23 mouse cellular contexts compared by ENCODE assay signal in genomic region chr16:37927117-37927516, GRCm38 (mm10). TPM values are rescaled to one million over a fixed set of nuclear protein-coding genes. Genes with fewer than 3 reads are reported as not detected.
DNase-seq lines count a peak whose midpoint lies in the region; ATAC-seq and TF ChIP-seq lines count a peak whose summit lies in the region.
"Had no signal": no experiment of that assay in that cellular context is flagged by ENCODE, and none has a peak within 500 bp of the region (broad histone marks: within the 10 kb centered on the region; RNA-seq: fewer than 3 reads in every experiment).

No protein-coding gene starts in this region.

- no peak for DNase-seq in forebrain, embryonic 10.5 days (ENCODE audit: extremely low spot score, low spot score)
- DNase-seq in forebrain, postnatal 0 days, result no peak
- DNase-seq in forebrain, embryonic 11.5 days (ENCODE audit: low spot score), result no peak
- no peak for DNase-seq in hindbrain, embryonic 11.5 days (ENCODE audit: low spot score)
- DNase-seq in frontal cortex, postnatal 25 days (ENCODE audit: low spot score in 2 of 2), result no peak
- DNase-seq: adrenal gland, postnatal 36 days; cerebellum, adult 8-10 months; kidney, adult 8-10 months; kidney, postnatal 25 days; liver, postnatal 0 days; lung, postnatal 10 days; thymus, postnatal 25 days had no signal

- H3K4me1 ChIP-seq in forebrain, embryonic 10.5 days, result peaks cover 40% of the 10 kb centered on the region
- no peaks in the 10 kb centered on the region; the same call in 1 of the 2 replicates for H3K4me1 ChIP-seq in forebrain, postnatal 0 days (ENCODE audit: insufficient read depth)
- peaks cover 18% of the 10 kb centered on the region for H3K4me1 ChIP-seq in forebrain, embryonic 11.5 days (replicated peaks; ENCODE audit: control insufficient read depth, insufficient read depth, low read length)
- H3K4me1 ChIP-seq in hindbrain, embryonic 11.5 days (replicated peaks; ENCODE audit: control insufficient read depth, insufficient read depth, low read length), result peaks cover 3% of the 10 kb centered on the region; the same call in 1 of the 2 replicates
- H3K4me1 ChIP-seq in midbrain, embryonic 12.5 days, result peaks cover 30% of the 10 kb centered on the region
- H3K4me1 ChIP-seq: limb, embryonic 10.5 days had no signal

- 15% methylated on average over 4 of the region's 4 CpGs for WGBS in forebrain, embryonic 10.5 days
- 4% methylated on average over 4 of the region's 4 CpGs for WGBS in forebrain, postnatal 0 days
- WGBS in forebrain, embryonic 11.5 days, result 9% methylated on average over 4 of the region's 4 CpGs
- WGBS in hindbrain, embryonic 11.5 days, result 19% methylated on average over 4 of the region's 4 CpGs
- 8% methylated on average over 4 of the region's 4 CpGs for WGBS in midbrain, embryonic 12.5 days

- no peak overlapping the region for H3K9ac ChIP-seq in forebrain, postnatal 0 days
- H3K9ac ChIP-seq in forebrain, embryonic 11.5 days (ENCODE audit: low read length), result no peak overlapping the region
- no peak overlapping the region for H3K9ac ChIP-seq in hindbrain, embryonic 11.5 days (ENCODE audit: low read depth, low read length)
- H3K9ac ChIP-seq in midbrain, embryonic 12.5 days (replicated peaks), result no peak overlapping the region
- H3K9ac ChIP-seq: embryonic facial prominence, embryonic 12.5 days; liver, postnatal 0 days had no signal

- H3K27ac ChIP-seq in forebrain, embryonic 10.5 days, result peak overlapping the region; percentile 27; the same call in 1 of the 2 replicates
- no peak overlapping the region for H3K27ac ChIP-seq in forebrain, postnatal 0 days (ENCODE audit: low read depth, low read length)
- H3K27ac ChIP-seq in forebrain, embryonic 11.5 days (ENCODE audit: low read depth, low read length), result peak overlapping the region; percentile 25
- H3K27ac ChIP-seq in hindbrain, embryonic 11.5 days (ENCODE audit: low read depth, low read length), result peak overlapping the region; percentile 27; the same call in 1 of the 2 replicates
- H3K27ac ChIP-seq in midbrain, embryonic 12.5 days (replicated peaks), result peak overlapping the region; percentile 62
- H3K27ac ChIP-seq: embryonic facial prominence, embryonic 12.5 days; heart, embryonic 10.5 days; left cerebral cortex, adult 2 months; limb, embryonic 10.5 days had no signal

- no peaks in the 10 kb centered on the region; the same call in 1 of the 2 replicates for H3K36me3 ChIP-seq in forebrain, embryonic 10.5 days (replicated peaks)
- H3K36me3 ChIP-seq in forebrain, postnatal 0 days (ENCODE audit: insufficient read depth), result no peaks in the 10 kb centered on the region
- no peaks in the 10 kb centered on the region for H3K36me3 ChIP-seq in forebrain, embryonic 11.5 days (ENCODE audit: control insufficient read depth, insufficient read depth, low read length)
- H3K36me3 ChIP-seq in hindbrain, embryonic 11.5 days (ENCODE audit: control insufficient read depth, insufficient read depth, low read length), result no peaks in the 10 kb centered on the region
- H3K36me3 ChIP-seq in midbrain, embryonic 12.5 days, result no peaks in the 10 kb centered on the region
- H3K36me3 ChIP-seq: embryonic facial prominence, embryonic 12.5 days; heart, embryonic 10.5 days; limb, embryonic 10.5 days had no signal

- H3K9me3 ChIP-seq in forebrain, embryonic 10.5 days, result peaks cover 6% of the 10 kb centered on the region; the same call in 1 of the 2 replicates
- no peaks in the 10 kb centered on the region for H3K9me3 ChIP-seq in forebrain, postnatal 0 days (ENCODE audit: low read length)
- no peaks in the 10 kb centered on the region for H3K9me3 ChIP-seq in forebrain, embryonic 11.5 days (ENCODE audit: control insufficient read depth, low read length)
- H3K9me3 ChIP-seq in hindbrain, embryonic 11.5 days (ENCODE audit: control insufficient read depth, low read length), result no peaks in the 10 kb centered on the region
- no peaks in the 10 kb centered on the region for H3K9me3 ChIP-seq in midbrain, embryonic 12.5 days
- H3K9me3 ChIP-seq: embryonic facial prominence, embryonic 12.5 days; heart, embryonic 10.5 days; limb, embryonic 10.5 days had no signal

- ATAC-seq in forebrain, postnatal 0 days, result no peak; the same call in 1 of the 2 replicates
- ATAC-seq in forebrain, embryonic 11.5 days (replicated peaks; ENCODE audit: low FRiP score), result peak; percentile 55; the same call in 1 of the 2 replicates
- no peak for ATAC-seq in hindbrain, embryonic 11.5 days (ENCODE audit: low FRiP score)
- no peak for ATAC-seq in midbrain, embryonic 12.5 days (ENCODE audit: low FRiP score, low read depth)
- no peak for ATAC-seq in megakaryocyte-erythroid progenitor cell, adult 5-6 weeks (replicated peaks; ENCODE audit: low FRiP score, low TSS enrichment, poor library complexity, severe bottlenecking)
- ATAC-seq in frontal cortex, adult (ENCODE audit: low TSS enrichment), result no peak
- ATAC-seq: liver, postnatal 0 days had no signal

- H3K4me2 ChIP-seq in forebrain, postnatal 0 days (ENCODE audit: low read depth), result no peak overlapping the region
- H3K4me2 ChIP-seq in forebrain, embryonic 11.5 days (ENCODE audit: low read depth, low read length, severe bottlenecking), result no peak overlapping the region
- no peak overlapping the region for H3K4me2 ChIP-seq in hindbrain, embryonic 11.5 days (replicated peaks; ENCODE audit: low read depth, low read length)
- H3K4me2 ChIP-seq in midbrain, embryonic 12.5 days (replicated peaks), result no peak overlapping the region
- H3K4me2 ChIP-seq: embryonic facial prominence, embryonic 12.5 days had no signal

- H3K27me3 ChIP-seq in forebrain, embryonic 10.5 days (ENCODE audit: poor library complexity, severe bottlenecking), result no peaks in the 10 kb centered on the region
- H3K27me3 ChIP-seq in forebrain, postnatal 0 days (ENCODE audit: insufficient read depth, low read length), result no peaks in the 10 kb centered on the region
- H3K27me3 ChIP-seq in forebrain, embryonic 11.5 days (ENCODE audit: control insufficient read depth, insufficient read depth, low read length), result no peaks in the 10 kb centered on the region
- no peaks in the 10 kb centered on the region for H3K27me3 ChIP-seq in hindbrain, embryonic 11.5 days (ENCODE audit: control insufficient read depth, insufficient read depth, low read length)
- H3K27me3 ChIP-seq in midbrain, embryonic 12.5 days, result no peaks in the 10 kb centered on the region
- H3K27me3 ChIP-seq: CH12.LX; embryonic facial prominence, embryonic 12.5 days had no signal

- TF ChIP-seq CTCF in forebrain, postnatal 0 days (IDR thresholded peaks at IDR 0.05; ENCODE audit: low read depth), result no peak

- H3K4me3 ChIP-seq in forebrain, embryonic 10.5 days, result no peak overlapping the region; the same call in 1 of the 2 replicates
- no peak overlapping the region for H3K4me3 ChIP-seq in forebrain, postnatal 0 days (ENCODE audit: low read depth, low read length)
- H3K4me3 ChIP-seq in forebrain, embryonic 11.5 days (ENCODE audit: low read depth, low read length), result no peak overlapping the region
- H3K4me3 ChIP-seq in hindbrain, embryonic 11.5 days (ENCODE audit: low read depth, low read length), result no peak overlapping the region
- H3K4me3 ChIP-seq in midbrain, embryonic 12.5 days, result no peak overlapping the region
- H3K4me3 ChIP-seq: embryonic facial prominence, embryonic 12.5 days; heart, embryonic 10.5 days; left cerebral cortex, adult 2 months; limb, embryonic 10.5 days had no signal

RNA-seq across cellular contexts. Expression of gene Gpr156, which starts 10.8 kb away (rescaled TPM):
- polyA plus RNA-seq in forebrain, embryonic 10.5 days (2016; fragmentation: Nextera tagmentation; extraction: Ambion mirVana), result 1.3 and 1.6 TPM in 2 replicates
- total RNA-seq in forebrain, postnatal 0 days (2014; rRNA removed), result 2.8 and 3.3 TPM in 2 replicates
- polyA plus RNA-seq in forebrain, postnatal 0 days (2015; fragmentation: Nextera tagmentation; extraction: Ambion mirVana), result 1.5 and 2.3 TPM in 2 replicates
- polyA plus RNA-seq in forebrain, embryonic 11.5 days (2014; fragmentation: Nextera tagmentation; extraction: Ambion mirVana), result 4.2 and 4.3 TPM in 2 replicates
- polyA plus RNA-seq in hindbrain, embryonic 11.5 days (2014; fragmentation: Nextera tagmentation; extraction: Ambion mirVana), result 4.0 and 4.8 TPM in 2 replicates
- polyA plus RNA-seq in midbrain, embryonic 12.5 days (2016; fragmentation: Nextera tagmentation; extraction: Ambion mirVana), result 6.8 and 7.7 TPM in 2 replicates
- not detected in 2 replicates for total RNA-seq in megakaryocyte-erythroid progenitor cell, adult 5-6 weeks (2014; fragmentation: Nextera tagmentation)
- not detected in 2 replicates for total RNA-seq in megakaryocyte-erythroid progenitor cell, adult 5-6 weeks (2017)
- total RNA-seq: liver, adult 2 months; megakaryocyte, adult 5-6 weeks; MEL had no signal
- polyA plus RNA-seq: liver, adult 2 months had no signal

RNA-seq across cellular contexts. Expression of gene Lrrc58, which starts 58.9 kb away (rescaled TPM):
- polyA plus RNA-seq in forebrain, embryonic 10.5 days (2016; fragmentation: Nextera tagmentation; extraction: Ambion mirVana), result 55.3 and 57.7 TPM in 2 replicates
- 66.5 and 97.5 TPM in 2 replicates for total RNA-seq in forebrain, postnatal 0 days (2014; rRNA removed)
- 28.3 and 43.7 TPM in 2 replicates for polyA plus RNA-seq in forebrain, postnatal 0 days (2015; fragmentation: Nextera tagmentation; extraction: Ambion mirVana)
- polyA plus RNA-seq in forebrain, embryonic 11.5 days (2014; fragmentation: Nextera tagmentation; extraction: Ambion mirVana), result 64.8 and 73.5 TPM in 2 replicates
- 55.8 and 63.8 TPM in 2 replicates for polyA plus RNA-seq in hindbrain, embryonic 11.5 days (2014; fragmentation: Nextera tagmentation; extraction: Ambion mirVana)
- 53.8 and 59.2 TPM in 2 replicates for polyA plus RNA-seq in midbrain, embryonic 12.5 days (2016; fragmentation: Nextera tagmentation; extraction: Ambion mirVana)
- 29.8 and 33.2 TPM in 2 replicates for total RNA-seq in megakaryocyte-erythroid progenitor cell, adult 5-6 weeks (2014; fragmentation: Nextera tagmentation)
- 26.7 and 37.5 TPM in 2 replicates for total RNA-seq in megakaryocyte-erythroid progenitor cell, adult 5-6 weeks (2017)
